Mouse (Mus musculus) urinary bladder, adult 18-20 months (tissue): ENCODE measurements around the gene Hist1h2br.
"Not testable (repeated sequence)": the region's sequence is repeated elsewhere in the genome, so short reads cannot be mapped to it uniquely, and the experiment has no call there.

ENCODE experiments used
- DNase-seq, 2 experiments: peaks; one replicate each; pipeline ENCODE4 v3.0.0; 2022; ENCODE audit warnings: low spot score in 2 of 2, mixed read lengths in 2 of 2

Hist1h2br gene

DNA sequence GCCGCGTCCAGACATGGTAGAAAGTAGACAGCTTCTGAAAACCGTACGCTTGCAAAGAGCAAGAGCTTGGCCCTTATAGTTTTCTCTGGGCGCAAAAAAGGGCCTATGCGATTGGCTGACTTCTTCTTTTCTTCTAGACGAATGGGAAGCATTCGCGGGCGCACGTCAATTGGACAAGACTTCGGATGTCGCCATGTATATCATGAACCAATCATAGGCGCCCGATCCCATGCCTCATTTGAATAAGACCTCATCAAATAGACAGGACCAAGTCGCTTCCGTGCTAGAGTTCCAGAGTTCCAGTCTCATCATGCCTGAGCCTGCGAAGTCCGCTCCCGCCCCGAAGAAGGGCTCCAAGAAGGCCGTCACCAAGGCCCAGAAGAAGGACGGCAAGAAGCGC, at the start of gene Hist1h2br, which contains the start of gene Hist1h2ap:
Hist1h2br (plus strand) TSS at position 283 of the 400 bp plus-strand sequence.
Hist1h2ap (minus strand) TSS at position 47 of the 400 bp plus-strand sequence.
- DNase-seq: not testable (repeated sequence)

DNA sequence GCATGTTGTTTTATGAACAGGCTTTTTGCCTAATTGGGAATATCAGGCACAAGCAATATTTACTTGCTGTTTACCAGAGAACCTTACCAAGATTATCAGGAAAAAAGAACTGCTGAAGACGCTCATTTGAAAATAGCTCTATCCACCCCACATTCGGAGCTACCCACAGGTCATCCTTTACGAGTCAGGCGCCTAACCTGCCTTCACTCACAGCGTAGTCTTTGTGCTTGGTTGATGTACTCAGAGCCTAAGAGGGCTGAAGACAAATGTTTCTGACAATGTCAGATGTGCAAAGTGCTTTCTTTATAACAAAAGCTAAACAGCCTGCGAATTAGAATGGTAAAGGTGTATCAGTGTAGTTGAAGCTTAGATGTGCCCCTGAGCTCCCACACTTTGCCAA, 49.2 kb upstream of the Hist1h2br start:
- DNase-seq: no peak

DNA sequence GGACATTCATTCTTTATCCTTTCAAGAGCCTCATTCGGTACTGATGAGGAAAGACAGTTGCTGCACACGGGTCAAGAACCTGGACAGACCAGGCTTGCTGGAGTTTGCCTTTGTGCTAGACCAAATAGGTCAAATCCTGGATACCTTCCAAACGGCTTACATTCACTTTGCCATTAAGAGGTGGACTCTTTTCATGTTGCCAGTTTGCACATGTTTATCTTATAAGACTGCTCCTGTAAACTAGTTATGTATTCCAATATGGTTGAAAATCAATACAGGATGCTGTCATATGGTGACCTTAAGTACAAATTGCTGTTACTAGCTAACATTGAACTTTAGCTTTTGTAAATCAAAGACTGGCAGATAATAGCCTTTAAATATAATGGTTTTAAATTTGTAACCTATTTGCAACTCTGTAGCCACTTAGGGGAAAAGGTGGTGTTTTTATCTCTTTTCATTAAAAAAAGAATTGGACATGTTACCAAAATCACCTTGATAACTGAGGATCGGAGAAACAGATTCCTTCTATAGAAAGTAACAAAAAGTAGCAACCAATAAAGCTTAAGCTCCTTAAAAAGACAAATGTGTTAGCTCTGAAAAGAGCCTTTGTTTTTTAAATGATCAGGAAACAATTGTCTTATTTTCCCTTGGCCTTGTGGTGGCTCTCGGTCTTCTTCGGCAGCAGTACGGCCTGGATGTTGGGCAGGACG, 47.2 kb upstream of the Hist1h2br start:
- no peak for DNase-seq

DNA sequence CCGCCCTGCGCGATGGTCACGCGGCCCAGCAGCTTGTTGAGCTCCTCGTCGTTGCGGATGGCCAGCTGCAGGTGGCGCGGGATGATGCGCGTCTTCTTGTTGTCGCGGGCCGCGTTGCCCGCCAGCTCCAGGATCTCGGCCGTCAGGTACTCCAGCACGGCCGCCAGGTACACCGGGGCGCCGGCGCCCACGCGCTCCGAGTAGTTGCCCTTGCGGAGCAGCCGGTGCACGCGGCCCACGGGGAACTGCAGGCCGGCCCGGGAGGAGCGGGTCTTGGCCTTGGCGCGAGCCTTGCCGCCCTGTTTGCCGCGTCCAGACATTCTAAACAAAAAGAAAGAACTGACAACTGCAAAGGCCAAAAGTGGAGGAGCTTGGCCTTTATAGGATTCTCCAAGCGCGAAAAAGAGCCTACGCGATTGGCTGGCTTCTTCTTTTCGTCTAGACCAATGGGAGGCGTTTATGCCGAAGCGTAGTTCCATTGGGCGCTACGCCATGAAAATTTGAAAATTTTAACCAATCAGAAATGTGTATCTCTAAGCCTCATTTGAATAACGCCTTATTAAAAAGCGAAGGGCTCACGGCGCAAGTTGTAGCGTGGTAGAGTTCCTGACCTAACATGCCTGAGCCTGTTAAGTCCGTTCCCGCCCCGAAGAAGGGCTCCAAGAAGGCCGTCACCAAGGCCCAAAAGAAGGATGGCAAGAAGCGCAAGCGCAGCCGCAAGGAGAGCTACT, 46.5 kb upstream of the Hist1h2br start, which contains the start of the genes Hist1h2an and Hist1h2bp:
Hist1h2an (minus strand) TSS at position 320 of the 731 bp plus-strand sequence.
Hist1h2bp (plus strand) TSS at position 563 of the 731 bp plus-strand sequence.
- peak; percentile 69 to 88 for DNase-seq

DNA sequence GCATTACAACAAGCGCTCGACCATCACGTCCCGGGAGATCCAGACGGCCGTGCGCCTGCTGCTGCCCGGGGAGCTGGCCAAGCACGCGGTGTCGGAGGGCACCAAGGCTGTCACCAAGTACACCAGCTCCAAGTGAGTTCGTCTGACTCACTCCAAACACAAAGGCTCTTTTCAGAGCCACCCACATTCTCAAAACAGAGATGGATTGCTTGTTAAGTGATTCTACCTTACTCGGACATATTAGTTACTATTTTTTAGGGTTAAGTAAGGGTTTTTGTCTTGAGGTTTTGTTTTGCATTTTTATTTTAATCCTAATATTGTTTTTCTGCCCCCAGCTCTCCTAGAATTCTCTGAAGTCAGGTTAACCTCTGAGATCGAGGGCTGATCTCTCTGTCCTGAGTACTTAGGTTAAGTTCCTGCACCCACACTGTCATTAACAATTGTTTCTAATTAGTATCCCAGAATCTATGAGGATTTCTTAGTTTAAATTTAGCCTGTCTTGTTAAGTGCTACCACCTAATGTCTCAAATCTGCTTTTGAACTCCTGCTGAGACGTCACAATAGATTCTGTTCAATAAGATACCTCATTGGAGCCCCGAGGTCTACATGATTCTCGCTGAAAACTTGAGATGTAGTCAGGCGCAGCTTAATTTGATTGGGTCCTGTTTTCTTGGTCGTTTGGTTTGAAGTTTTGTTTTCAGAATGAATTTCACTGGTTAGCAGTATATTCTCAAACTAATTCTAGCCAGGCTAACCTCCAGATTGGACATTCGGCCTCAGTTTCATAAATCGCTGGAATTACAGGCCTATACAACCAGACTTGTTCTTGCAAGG, 45.6 kb upstream of the Hist1h2br start:
- no peak for DNase-seq

DNA sequence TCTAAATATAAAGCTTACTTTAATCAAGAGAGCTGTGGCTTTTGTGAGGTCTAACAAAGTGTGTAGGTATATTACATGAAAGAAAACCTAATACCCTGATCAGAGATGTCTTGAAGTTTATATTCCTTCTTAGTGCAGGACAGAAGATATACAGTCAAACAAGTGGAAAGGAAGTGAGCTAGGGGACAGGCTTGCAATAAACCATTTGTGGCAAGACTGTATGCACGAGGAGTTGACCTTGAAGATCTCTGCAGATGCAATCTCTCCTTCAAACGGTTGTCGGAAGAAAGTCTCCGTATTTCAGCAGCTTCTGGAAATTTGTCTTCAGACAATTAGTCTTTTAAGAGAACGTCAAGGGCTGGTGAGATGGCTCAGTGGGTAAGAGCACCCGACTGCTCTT, 43.6 kb upstream of the Hist1h2br start:
- no peak for DNase-seq

DNA sequence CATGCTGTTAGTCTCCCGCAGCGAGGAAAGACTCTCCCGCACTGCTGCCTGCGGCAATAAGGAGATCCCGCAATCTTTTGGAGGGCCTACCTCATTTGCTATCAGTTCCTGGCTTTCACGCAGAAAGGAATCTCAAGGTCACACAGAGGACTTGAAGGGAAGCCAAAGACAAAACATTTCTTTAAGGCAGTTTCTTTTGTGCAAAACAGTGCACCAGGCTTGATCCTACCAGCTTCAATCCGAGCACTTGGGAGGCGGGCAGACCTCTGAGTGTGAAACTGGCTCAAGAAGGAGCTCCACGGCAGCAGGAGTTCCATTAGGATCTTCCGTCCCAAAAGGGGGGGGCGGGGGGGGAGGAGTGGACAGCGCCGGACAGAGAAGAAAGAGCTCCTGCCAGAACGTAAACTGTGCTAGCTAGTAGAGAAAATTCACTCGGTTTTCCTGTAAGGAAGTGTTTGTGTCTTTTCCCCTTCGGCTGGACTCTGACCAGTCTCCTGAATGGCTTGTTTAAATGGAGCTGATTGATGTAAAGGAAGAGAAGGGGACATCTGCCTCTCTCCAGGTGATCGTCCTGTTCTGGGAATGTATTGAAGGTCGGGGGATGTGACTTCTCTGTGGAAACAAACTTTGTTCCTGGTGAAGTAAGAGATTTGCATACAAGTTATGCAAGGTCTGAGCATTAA, 42.8 kb upstream of the Hist1h2br start:
- DNase-seq: no peak

DNA sequence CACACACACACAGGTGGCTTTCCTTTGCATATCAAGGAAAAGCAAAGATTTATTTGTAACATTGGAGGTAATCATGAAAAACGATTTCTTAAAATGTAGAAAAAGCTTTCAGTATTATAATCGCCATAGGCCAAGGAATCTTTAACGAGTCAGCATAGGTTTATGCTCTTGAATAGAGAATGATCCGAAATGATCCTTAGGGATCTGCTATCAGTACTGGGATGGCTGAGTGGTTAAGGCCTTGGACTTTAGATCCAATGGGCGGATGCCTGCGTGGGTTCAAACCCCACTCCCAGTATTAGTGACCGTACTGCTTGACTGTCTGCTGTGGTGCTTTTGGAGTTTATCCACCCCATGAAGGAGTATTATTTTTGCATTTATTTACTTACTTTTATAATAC, 38.0 kb upstream of the Hist1h2br start:
- no peak for DNase-seq

DNA sequence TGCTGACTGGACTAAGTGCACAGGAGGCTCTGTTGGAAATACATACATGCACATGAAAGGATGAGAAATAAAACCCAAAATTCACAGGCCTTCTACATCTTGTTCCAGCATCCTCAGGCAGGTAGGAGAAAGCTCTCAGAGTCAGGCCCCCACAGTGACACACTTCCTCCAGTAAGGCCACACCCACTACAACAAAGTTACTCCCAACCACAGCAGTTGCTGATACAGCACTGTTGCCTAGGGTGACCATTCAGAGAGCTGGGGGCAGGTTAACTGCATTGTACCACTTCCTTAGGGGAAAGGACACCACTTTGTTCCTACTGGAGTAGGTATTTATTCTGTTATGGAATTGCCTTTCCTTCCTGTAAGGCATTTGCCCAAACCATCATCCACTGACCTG, 36.4 kb upstream of the Hist1h2br start:
- not testable (repeated sequence) for DNase-seq

DNA sequence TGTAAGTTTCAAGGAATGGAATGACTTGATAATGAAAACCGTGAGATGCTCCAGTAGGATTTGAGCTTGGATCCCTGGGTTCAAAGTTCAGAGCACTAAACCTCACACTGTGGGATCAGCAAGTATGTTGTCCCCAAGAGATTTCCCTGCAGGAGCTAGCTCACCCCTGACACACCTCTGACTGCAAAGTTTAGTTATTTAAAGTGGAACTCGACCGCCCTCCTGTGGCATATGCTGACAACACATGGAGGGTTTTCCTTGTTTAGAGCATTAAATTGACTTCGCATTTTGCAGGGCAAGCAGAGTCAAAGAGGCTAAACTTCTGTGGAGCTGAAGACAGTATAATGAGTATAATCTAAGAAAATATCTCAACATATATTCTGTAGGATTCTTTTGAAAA, 30.5 kb upstream of the Hist1h2br start:
- not testable (repeated sequence) for DNase-seq

DNA sequence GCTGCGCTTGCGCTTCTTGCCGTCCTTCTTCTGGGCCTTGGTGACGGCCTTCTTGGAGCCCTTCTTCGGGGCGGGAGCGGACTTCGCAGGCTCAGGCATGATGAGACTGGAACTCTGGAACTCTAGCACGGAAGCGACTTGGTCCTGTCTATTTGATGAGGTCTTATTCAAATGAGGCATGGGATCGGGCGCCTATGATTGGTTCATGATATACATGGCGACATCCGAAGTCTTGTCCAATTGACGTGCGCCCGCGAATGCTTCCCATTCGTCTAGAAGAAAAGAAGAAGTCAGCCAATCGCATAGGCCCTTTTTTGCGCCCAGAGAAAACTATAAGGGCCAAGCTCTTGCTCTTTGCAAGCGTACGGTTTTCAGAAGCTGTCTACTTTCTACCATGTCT, 23.5 kb upstream of the Hist1h2br start, which contains the start of the genes Hist1h2bq and Hist1h2ao:
Hist1h2bq (minus strand) TSS at position 125 of the 400 bp plus-strand sequence.
Hist1h2ao (plus strand) TSS at position 393 of the 400 bp plus-strand sequence.
- not testable (repeated sequence) for DNase-seq

DNA sequence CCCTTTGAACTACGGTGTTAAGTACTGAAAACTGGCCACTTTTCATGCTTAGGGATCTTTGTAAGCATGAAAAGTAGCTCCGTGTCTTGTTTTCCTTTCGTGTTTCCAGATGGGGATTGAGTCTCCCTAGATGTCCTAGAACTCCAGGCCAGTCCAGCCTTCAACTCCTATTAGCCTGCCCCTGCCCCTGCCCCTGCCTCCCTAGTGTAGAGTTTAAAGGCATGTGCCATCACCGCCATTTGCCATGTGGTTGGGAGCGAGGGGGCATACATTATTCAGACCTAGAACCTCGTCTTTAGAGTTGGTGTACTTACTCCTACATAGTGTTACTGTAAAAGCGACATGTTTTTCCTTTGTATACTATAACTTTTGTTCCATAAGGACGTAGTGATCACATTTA, 22.5 kb upstream of the Hist1h2br start:
- DNase-seq: not testable (repeated sequence)

DNA sequence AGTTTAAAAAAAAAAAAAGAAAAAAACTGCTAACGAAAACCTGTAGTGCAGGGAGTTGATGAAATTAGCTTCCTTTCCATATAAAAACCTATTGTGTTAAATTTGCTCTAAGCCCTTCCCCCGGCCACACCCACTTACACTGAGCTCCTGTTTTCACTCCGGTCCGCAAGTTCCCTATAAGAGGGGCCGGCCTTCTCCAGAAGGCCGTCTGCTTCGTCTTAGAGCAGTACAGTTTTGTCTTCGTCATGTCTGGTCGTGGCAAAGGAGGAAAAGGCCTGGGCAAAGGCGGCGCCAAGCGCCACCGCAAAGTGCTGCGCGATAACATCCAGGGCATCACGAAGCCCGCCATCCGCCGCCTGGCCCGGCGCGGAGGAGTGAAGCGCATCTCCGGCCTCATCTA, 22.0 kb upstream of the Hist1h2br start, which contains the start of gene Hist1h4m:
Hist1h4m (plus strand) TSS at position 208 of the 400 bp plus-strand sequence.
- DNase-seq: peak in 1 of 2 experiments; percentile 48

DNA sequence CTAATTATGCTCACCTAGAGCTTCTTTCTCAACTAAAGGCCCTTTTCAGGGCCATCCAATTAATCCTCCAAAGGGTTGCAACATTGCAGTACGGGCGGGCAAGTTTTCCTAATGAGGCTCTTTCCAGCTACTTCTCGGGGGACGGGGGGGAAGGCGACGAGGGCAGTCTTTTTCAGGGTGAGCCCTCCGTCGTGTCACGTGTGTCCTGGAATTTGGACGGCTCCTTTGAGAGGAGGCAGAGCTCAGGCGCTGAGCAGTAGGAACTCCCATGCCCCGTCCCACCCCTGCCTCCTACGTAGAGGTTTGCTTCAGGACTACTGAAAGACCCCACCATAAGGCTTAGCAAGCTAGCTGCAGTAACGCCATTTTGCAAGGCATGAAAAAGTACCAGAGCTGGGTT, 21.5 kb upstream of the Hist1h2br start:
- DNase-seq: not testable (repeated sequence)

DNA sequence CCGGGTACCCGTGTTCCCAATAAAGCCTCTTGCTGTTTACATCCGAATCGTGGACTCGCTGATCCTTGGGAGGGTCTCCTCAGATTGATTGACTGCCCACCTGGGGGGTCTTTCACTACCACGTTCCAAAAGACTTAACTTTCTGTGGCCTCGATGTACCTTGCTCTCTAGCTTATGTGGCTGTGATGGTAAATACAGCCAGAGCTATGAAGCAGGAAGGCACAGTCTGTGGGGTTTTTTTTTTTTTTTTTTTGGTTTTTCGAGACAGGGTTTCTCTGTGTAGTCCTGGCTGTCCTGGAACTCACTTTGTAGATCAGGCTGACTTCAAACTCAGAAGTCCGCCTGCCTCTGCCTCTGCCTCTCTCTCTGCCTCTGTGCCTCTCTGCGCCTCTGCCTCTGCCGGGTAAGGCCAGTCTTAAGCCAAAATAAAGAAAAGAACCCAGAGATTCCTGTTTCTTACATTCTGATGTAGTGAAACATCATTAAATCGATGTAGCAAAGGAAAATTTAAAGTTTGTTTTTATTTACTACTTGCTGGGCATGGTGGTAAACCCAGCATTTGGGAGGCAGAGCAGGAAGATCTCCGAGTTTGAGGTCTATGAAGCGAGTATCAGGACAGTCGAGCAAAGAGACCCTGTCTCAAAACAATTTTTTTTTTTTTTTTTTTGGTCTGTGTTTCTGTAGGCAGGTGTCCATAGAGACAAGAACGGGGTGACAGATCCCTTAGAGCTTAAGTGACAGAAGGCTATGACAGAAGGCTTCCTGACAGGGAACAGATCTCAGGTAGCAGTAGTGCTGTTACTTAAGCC, 13.3 kb upstream of the Hist1h2br start:
- not testable (repeated sequence) for DNase-seq

DNA sequence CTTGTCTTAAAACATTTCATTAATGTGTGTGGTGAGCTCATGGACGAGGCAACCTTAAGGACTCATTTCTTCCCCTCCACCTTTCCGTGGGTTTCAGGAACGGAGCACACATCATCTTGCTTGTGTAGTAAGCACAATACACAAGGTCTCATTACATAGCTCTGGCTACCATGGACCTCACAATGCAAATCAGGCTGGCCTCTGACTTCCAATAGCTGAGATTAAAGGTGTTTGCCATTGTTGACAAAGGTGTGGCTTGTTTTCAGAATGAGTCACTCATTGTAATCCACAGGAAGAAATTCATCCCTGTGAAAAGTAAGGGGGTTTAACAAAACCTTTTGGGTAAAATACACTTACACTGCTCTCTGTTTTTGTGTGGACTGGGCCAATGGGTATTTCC, 5.0 kb upstream of the Hist1h2br start:
- DNase-seq: no peak

DNA sequence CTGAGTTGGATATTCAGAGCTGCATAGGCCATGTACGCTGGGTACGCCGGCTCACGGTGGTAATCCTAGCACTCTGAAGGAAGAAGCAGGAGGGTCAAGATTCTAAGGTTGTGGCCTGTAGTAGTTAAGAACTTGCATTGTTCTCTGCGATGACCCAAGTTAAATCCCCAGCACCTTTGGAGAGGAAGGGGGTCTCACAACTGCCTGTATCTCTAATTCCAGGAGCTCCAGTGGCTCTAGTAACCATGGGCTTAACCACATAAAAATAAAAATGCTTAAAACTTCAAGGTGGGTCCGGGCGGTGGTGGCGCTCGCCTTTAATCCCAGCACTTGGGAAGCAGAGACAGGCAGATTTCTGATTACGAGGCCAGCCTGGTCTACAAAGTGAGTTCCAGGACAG, 3.2 kb upstream of the Hist1h2br start:
- DNase-seq: no peak

DNA sequence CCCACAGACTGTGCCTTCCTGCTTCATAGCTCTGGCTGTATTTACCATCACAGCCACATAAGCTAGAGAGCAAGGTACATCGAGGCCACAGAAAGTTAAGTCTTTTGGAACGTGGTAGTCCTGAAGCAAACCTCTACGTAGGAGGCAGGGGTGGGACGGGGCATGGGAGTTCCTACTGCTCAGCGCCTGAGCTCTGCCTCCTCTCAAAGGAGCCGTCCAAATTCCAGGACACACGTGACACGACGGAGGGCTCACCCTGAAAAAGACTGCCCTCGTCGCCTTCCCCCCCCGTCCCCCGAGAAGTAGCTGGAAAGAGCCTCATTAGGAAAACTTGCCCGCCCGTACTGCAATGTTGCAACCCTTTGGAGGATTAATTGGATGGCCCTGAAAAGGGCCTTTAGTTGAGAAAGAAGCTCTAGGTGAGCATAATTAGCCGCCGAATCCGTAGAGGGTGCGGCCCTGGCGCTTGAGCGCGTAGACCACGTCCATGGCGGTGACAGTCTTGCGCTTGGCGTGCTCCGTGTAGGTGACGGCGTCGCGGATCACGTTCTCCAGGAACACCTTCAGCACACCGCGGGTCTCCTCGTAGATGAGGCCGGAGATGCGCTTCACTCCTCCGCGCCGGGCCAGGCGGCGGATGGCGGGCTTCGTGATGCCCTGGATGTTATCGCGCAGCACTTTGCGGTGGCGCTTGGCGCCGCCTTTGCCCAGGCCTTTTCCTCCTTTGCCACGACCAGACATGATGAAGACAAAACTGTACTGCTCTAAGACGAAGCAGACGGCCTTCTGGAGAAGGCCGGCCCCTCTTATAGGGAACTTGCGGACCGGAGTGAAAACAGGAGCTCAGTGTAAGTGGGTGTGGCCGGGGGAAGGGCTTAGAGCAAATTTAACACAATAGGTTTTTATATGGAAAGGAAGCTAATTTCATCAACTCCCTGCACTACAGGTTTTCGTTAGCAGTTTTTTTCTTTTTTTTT, 1.8 kb upstream of the Hist1h2br start, which contains the start of gene Hist1h4n:
Hist1h4n (minus strand) TSS at position 779 of the 977 bp plus-strand sequence.
- peak in 1 of 2 experiments; percentile 9 for DNase-seq

DNA sequence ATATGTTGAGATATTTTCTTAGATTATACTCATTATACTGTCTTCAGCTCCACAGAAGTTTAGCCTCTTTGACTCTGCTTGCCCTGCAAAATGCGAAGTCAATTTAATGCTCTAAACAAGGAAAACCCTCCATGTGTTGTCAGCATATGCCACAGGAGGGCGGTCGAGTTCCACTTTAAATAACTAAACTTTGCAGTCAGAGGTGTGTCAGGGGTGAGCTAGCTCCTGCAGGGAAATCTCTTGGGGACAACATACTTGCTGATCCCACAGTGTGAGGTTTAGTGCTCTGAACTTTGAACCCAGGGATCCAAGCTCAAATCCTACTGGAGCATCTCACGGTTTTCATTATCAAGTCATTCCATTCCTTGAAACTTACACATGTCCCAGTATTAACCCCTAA, 7.0 kb downstream of the Hist1h2br start:
- not testable (repeated sequence) for DNase-seq
